Mouse (Mus musculus) monocyte, adult 2 months (primary cell): ENCODE measurements around the gene Zfp57.
A peak's percentile ranks its signal among the peaks of the same experiment; 100 is the strongest.
"Not testable (repeated sequence)": the region's sequence is repeated elsewhere in the genome, so short reads cannot be mapped to it uniquely, and the experiment has no call there.

Experiments
- DNase-seq, 2 experiments: peaks; one replicate each; pipeline ENCODE4 v3.0.0; 2022; ENCODE audit warnings: low spot score in 2 of 2, low read depth in 1 of 2

Zfp57 gene

DNA sequence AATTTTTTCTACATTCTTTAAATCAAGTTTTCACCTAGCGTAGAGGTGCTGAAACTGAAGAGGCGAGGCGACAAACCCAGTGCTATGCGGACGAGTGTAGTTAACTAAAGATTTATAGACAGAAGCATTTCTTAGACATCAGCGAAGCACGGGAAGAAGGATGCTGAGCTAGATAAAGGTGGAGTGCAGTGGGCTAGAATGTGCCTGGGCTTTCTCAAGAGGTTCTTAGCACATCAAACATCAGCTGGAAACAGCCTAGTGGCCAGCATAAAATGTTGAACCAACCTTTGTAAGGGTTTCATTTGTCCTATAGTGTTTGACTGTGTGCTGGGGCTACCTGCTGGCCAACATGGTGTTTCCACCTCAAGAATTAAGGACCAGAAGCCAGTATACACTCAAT, at the start of gene Zfp57:
Gene Zfp57 (plus strand): TSS at position 301 of the 400 bp plus-strand sequence.
- DNase-seq, result no peak

DNA sequence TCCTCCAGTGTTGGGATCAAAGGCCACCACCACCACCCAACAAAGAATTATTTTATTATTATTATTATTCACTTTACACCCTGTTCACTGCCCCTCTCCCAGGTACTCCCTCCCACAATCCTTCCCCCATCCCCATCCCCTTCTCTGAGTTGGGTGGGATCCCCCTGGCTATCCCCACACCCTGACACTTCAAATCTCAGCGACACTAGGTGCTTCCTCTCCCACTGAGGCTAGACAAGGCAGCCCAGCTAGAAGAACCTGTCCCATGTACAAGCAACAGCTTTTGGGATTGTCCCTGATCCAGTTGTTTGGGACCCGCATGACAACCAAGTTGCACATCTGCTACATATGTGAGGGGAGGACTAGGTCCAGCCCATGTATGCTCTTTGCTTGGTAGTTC, 48.3 kb upstream of the Zfp57 start:
- no peak for DNase-seq

DNA sequence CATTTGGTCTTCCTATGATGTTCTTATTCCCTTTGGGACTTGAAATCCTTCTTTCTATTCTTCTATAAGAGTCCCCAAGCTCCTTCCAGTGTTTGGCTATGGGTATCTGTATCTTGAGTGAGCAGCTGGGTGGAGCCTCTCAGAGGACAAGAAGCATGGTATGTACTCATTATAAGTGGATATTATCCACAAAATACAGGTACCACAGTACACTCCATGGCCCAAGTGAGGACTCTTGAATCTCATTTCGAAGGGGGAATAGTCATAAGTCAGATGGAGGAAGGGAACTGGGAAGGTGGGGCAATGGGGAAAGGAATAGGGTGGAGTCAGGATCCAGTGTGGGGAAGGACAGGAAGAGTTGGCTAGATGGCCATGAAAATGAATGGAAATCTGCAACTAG, 47.9 kb upstream of the Zfp57 start:
- no peak for DNase-seq

DNA sequence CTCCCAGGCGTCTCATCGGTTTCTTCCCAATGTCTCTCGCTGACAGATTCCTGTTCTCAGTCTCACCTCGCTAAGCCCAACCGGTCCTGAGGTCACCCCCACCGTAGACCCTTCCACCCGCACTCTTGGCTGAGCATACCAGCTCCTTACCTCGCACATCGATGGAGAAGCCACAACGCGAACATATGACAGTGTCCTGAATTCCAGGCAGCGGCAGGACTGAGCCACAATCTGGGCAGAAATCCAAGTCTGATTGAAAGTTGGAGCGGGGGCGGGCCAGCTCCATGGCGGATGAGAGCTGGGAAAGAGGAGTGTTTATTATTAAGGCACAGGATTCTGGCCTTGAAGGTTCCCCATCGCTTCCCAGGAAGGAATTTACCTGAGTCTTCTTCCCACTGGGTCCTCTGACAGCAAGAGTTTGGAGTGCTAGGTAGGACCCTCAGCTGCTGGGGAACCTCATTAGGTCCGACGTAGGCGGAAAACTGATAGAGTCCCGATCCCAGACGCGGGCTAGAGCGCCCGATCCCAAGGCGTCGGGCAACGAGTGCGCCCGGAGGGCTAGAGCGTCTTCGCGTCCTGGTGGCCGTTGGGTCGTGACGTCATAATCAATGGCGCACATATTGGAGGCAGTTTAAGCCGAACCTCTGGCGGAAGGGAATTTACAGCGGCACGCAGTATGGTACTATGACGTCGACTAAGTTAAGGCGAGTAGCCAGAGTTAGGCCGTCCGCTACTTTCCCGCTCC, 42.8 kb upstream of the Zfp57 start, which contains the start of the genes Znrd1 and Znrd1as:
Gene Znrd1 (minus strand): TSS at position 561 of the 745 bp plus-strand sequence.
Gene Znrd1as (plus strand): TSS at position 594 of the 745 bp plus-strand sequence.
- peak; percentile 82 to 88 for DNase-seq

DNA sequence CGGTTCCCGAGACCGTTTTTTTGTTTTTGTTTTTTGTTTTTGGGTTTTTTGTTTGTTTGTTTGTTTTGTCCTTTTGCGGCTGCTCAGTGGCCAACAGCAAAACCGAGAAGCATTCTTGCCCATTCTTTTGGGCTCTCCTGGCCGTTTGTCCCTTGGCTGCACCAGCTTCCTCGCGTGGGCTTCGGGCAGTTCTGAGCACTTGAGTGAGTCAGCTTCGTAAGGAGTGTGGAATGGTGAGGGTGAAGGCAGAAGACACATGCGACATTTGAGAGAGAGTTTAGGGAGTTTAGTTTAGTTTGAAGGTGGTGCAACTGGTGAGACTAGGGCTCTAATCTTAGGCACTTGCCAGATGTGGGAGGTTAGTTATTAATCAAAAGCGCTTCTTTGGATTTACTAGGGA, 42.1 kb upstream of the Zfp57 start:
- no peak for DNase-seq

DNA sequence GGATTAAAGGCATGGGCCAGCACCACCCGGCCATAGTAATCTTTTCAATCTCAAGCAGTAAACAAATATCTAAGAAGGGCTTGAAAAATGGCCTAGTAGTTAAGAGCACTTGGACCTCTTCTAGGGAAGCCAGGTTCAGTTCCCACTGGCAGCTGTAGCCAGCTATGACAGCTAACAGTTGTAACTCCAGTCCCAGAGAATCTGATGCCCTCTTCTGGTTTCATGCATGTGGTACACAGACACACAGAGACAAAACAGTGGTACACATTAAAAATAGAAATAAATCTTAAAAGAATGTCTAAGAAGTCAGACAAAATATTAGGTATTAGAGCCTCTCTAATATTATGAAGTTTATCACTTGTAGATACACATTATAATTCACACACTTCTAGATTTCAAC, 39.8 kb upstream of the Zfp57 start:
- no peak for DNase-seq

DNA sequence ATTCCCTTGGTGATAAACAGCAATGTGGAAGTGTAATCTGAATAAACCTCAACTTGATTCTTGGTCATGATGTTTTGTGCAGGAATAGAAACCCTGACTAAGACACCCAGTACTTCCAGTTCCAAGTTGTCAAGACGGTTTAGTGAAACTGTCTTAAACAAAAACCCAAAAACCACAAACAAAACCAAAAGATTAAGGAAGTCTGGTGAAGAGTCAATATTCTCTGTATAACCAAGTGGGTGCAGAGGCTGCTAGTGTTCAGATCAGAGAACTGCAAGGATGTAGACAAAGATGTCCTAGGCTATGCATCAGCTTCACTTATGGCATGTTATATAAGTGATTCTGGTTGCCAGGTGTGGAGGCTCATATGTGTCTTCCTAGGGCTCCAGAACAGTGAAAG, 34.1 kb upstream of the Zfp57 start:
- DNase-seq, result no peak

DNA sequence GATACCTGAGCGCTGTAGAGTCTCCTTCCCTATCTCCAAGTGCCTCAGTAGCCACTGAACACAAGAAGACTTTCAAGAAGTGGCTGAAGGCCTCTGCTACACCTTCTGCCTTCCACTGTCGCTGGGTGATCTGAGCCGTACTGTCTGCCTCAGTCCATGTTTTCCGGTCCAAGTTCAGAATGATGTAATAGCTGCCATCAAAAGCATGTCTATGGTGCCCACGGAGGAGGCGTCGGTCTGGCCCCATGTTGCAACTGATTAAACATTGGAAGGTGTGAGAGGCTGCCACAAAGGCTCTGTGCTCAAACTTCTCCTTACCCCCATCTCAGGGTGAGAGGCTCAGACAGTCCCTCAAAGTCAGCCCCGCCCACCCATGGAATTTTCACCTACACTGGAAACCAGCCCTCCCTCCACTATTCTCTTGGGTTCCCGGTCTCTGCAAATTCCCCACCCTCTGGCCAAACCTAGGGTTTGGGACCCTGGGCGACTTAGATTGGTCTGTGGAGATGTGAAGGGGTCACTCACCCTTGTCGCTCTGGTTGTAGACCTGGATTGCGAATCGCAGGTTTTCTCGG, 30.6 kb upstream of the Zfp57 start:
- no peak for DNase-seq

DNA sequence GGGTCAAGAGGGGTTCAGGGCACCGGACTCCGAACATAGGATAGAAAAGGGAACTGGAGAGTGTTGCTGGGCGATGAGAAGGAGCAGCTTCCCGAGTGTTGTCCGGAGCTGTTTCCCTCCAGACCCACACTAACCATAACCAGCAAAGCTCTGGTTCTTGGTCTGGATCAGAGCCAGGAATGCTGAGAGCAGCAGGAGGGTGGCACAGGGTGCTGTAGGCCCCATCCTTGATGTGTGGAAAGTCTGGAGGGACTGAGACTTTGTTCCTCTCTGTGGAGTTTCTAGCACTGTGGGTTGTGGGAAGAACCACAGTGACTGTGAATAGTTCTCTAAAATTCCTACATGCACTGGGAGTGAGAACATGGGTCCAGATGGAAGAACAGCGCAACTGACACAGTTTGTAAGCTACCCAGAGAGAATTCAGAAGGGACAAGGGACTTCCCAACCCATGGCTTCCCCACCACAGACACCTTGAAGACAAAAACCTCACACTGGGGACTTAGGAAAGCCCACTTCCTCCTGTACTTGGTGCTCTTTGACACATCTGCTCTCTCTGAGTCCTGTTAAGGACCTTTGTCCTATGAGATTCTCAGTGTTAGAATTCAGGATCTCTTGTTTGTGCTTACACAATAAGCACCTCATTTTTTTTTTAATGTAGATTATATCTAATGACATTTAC, 29.7 kb upstream of the Zfp57 start:
- no peak for DNase-seq

DNA sequence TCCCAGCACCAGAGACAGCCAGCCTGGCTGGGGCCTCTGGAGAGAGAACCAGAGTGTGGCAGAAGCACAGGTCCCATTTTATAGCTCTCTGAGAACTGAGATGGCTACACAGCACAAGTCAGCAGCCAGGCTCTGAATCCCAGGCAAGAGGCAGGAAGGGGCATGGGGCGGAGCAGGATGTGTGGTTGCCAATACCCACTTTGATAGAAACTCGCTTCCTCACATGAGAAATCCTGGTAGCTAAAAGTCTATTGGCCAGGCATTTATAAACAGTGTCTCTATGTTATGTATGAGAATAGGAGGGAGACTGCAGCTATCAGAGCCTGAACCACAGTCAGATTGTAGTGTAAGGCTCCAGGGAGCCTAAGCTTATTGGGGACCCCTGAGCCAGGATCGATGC, 28.2 kb upstream of the Zfp57 start:
- no peak for DNase-seq

DNA sequence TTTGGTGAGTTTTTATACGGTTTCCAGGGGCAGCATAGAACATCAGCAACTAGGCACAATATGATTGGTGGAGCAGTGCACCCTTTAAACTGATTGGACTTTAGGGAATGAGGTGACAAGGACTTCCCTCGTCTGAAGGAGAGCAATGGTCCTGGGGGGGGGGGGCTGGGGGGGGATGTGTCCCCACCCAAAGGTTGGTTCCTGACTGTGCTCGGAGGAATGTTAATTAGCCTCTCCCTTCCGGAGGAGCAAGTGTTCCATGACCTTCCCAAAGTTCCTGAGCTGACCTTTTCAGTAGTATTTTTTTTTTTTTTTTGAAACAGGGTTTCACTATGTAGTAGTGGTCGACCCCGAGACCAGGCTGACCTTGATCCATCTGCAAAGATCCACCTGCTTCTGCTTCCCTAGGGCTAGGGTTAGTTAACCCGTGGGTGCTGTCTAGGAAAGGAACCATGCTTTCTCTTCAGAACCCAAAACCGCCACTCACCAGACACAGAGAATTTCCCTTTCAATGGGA, 27.6 kb upstream of the Zfp57 start:
- DNase-seq, result no peak

DNA sequence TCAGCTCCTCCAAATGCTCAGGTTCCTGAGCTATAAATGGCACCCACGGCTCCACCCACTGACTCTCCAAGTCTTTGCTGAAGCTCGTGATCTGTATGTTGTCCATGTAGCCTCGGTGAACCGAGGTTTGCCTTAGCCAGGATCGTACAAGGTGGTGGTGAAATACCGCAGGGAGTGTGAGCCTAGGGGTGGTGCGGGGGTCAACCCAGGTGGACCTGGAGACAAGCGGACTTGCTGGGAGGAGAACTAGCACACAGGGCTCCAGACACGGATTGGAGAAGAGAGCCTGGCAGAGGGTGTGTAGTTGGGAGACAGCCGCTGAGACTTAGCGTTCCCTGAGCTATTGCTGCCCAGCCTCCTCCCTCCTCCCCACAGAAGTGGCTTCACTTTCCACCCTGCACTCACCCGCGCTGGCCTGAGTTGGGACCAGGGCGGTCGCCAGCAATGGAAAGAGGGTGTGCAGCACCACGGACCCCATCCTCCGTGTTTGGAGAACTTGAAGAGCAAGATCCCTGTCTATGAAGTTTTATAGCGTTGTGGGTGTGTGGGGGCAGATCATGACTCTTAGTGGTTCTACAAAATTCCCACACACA, 19.6 kb upstream of the Zfp57 start, which contains the start of gene 2410137M14Rik:
Gene 2410137M14Rik (minus strand): TSS at position 17 of the 593 bp plus-strand sequence.
- no peak for DNase-seq

DNA sequence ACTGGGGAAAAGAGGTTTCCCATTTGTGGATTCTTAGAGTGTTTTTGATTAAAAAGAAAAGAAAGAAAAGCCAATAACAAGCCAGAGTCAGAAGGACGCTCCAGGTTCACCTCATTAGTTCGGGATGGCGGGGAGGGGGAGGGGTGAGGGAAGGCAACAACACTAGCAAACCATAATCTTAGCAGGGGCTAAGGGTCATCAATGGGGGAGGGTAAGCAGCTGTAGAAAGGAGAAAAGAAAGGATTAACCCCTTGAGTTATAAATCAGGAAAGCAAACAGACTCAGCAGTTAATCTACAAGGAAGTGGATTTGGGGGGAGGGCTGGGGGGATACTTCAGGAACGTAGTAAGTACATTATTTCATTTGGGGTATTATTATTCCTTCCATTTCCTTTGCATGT, 19.1 kb upstream of the Zfp57 start:
- no peak for DNase-seq

DNA sequence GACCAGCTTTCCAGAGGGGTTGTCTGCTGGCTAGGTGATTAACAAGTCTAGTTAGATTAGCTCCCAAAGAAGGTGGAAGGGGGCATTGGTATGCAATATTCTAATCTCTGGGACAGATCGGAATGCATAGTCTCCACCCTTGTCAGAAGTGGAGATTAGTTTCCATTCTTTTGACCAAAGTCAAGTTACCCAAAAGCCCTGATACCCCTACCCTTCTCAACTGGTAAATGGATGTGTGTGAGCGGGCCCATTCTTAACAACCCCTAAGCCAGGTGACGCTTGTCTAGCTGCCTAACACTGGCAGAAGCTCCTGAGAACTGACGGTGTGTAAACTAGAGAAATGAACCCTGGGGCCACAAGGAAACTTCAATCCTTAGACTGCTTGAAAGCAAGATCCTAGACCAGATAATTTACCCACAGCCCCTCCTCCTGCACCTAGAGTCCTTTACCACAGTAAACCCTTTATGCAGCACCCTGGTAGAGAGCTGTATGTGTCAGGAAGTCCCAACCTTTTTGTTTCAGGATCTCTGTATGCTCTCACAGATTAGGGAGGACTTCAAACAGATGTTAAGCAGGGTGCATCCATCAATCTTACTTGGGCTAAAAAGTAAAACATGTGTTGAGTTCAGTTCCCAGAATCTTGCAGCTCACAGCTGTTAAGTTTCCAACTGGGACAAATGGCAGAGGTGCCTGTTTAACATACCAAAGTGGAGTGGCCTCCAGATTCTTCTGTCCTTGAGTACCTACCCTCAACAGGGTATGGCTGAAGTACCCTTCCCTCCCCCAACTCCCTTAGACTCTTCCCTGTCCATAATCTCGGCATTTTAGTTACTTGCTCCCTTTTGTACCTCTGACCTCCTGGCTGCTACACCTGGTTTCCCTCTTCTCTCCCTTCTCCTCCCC, 18.5 kb upstream of the Zfp57 start:
- DNase-seq, result no peak

DNA sequence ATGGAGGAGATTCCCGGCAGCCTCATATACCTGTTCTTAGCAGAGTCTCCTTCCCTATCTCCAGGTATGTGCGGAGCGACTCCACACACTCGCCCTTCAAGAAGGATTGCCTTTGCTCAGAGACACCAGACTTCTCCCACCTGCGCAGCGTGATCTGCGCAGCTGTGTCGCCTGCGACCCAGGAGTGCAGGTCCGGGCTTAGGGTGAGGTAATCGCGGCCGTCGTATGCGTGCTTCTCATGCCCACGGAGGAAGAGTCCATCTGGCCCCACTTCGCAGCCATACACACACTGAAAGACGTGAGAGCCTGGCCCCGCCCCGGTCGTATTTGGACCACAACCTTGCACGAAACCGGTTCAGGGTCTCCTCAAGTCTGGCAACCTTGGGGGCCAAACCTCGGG, 12.5 kb upstream of the Zfp57 start:
- no peak for DNase-seq

DNA sequence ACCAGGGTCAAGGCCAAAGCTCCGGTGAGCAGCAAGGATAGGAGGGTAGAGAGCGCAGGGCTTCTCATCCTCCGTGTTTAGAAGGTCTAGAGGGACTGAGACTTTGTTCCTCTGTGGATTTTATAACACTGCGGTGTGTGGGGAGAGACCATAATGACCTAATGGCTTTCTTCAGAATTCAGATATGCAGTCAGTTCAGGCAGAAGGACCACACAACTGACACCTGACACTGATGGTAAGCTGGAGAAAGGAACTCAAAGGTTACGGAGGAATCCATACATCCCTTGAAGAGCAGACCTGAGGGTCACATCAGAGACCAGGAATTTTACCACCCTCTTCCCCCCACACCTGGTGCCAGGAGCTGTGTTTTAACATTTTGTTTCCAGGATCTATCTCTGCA, 11.5 kb upstream of the Zfp57 start, which contains the start of gene H2-M5:
Gene H2-M5 (minus strand): TSS at position 101 of the 400 bp plus-strand sequence.
- no peak for DNase-seq

DNA sequence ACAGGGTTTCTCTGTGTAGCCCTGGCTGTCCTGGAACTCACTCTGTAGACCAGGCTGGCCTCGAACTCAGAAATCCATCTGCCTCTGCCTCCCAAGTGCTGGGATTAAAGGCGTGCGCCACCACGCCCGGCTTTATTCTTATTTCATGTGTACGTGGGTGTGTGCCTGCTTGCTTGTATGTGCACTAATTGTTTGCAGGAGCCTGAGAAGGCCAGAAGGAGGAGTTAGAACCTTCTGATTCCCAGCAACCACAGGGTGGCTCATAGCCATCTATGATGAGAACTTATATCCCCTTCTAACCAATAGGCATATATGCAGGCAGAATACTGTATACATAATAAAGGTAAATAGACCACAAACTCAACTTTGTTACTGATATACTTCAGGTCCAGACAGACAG, 10.3 kb upstream of the Zfp57 start:
- DNase-seq, result not testable (repeated sequence)

DNA sequence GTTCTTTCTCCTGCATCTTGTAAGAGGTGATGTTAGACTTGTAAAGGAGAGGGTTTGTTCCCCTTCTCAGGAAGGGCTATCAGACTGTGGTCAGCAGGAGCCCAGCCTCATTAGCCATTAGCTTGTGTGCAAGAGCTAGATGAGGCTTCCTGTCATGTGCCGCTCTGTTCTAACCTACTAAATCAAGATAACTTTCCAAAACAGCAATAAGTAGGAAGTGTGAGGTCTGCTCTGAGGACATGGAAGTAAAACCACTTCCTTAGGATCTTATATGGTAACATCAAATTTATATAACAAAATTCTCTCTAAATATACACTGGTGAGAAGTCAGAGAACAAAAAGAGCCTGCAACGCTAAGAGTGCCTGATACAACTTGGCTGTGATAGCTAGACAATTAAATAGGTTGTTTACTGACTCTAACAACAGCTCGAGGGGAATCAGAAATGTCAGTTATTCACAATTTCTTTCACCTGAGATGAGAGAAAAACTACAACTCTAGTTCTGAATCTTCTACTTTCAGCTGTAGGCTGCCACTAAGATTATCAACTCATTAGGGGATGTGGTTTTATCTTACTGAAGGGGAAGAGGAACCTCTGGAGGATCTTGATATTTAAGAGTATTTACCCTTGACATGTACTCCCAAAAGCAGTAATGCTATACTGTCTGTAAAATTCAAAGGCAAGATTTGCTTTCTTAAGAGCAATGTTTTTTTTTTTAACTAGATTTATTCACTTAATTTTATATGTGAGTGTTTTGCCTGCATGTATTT, 8.4 kb upstream of the Zfp57 start:
- DNase-seq, result no peak

DNA sequence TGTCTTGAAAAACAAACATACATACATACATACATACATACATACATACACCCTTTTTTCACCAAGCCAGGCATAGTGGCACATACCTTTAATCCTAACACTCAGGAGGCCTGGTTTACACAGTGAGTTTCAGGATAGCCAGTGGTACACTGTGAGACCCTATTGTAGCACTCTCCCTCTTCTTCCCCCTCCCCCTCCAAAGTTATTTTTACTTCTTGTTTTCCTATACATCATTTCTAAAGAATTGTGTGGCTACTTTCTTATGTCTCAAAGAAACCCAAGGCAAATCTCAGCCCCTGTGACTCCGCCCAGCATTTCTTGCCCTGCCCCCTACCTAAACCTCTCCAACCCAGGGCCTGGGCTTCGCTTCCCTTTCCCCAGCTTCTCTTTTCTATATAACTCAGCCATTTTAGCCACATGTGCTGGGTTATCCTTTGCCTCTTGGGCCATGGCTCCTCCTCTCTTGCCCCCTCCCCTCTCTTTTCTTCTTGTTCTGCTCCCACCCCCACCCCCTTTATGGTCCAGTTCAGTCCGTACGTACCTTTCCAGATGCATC, 7.1 kb upstream of the Zfp57 start:
- DNase-seq, result no peak
